Mouse (Mus musculus): Measurements from ENCODE around the gene Fxyd3.

DNA sequence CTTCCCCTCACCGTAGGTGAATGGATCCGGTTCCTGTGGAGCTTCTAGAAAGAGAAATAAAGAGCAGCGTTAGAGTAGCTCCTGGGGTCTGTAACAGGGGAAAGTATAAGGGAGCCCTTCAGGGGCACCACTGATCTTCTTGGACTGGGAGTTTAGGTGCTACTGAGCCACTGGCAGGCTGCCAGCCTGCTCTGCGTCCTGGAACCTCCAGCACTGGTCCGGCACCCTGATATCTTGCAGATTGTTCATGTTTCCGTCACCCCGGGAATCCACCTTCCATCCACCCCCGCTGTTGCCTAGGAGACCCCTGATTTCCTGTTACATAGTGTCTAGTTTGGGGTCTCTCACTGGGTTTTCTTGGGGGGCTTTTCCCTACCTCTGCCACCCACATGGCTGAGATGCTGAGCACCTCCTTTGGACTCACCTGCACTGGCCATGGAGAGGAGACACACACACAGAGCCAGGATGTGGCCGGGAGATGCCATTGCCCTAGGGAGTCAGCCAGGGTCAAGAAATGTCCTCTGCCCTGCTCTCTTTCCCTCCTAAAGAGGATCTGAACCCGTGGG is 22.5 kb downstream of the Fxyd3 start:
- TF ChIP-seq CTCF (IDR thresholded peaks at IDR 0.05; ENCODE audit: extremely low read depth, insufficient read depth, low read length) (no peak), POLR2A (IDR thresholded peaks at IDR 0.05; ENCODE audit: extremely low read depth, insufficient read depth, low read length) (no peak)

Measured in cortical plate, adult 2 months (tissue).